Mouse (Mus musculus) CH12.LX (cell line): ENCODE results near the gene Lrit2.

ENCODE experiments used
- GABPA ChIP-seq: IDR thresholded peaks from 2 replicates; pipeline ENCODE4 v1.6.1; 2012; ENCODE audit warnings: low read depth, low read length, improper control_type of control experiment, inconsistent platforms; ENCODE audit not compliant: insufficient replicate concordance
- NELFE ChIP-seq: IDR thresholded peaks from 2 replicates; pipeline ENCODE4 v1.6.1; 2011; ENCODE audit warnings: low read depth, low read length, improper control_type of control experiment
- POLR2A ChIP-seq: IDR thresholded peaks from 2 replicates; pipeline ENCODE4 v1.6.1; 2011; ENCODE audit warnings: low read depth, mild to moderate bottlenecking, improper control_type of control experiment, low read length
- TBP ChIP-seq: conservative IDR thresholded peaks from 2 replicates; pipeline ENCODE4 v1.6.1; 2011; ENCODE audit warnings: low read depth, low read length, improper control_type of control experiment
- USF1 ChIP-seq: IDR thresholded peaks from 2 replicates; pipeline ENCODE4 v1.6.1; 2014; ENCODE audit warnings: low read depth, mild to moderate bottlenecking, inconsistent platforms, low read length, improper control_type of control experiment

DNA sequence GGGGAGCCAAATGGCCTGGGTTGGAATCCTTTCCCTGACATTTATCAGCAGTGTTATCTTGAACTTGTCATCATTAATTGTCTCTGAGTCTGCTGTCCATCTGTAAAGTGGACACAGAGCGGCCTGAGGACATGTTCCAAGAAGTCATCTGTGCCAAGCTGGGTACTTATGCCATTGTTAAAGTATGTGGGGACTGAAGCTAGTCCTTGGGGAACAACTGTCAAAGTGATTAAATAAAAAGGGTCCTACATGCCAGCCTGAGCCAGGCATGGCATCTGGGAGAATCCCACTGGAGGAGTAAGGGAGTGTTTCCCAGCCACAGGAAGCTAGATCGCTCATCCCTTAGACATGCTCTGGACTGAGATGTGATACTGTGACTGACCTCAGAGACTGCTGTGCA lies 42.7 kb downstream of the Lrit2 start:
- TF ChIP-seq POLR2A (no peak), NELFE (no peak), GABPA (no peak), USF1 (no peak), TBP (no peak)
